Mouse (Mus musculus): ENCODE results near the gene Gm36210. TPM values are rescaled to one million over a fixed set of nuclear protein-coding genes. Genes with fewer than 3 reads are reported as not detected.
"Not testable (repeated sequence)": the region's sequence is repeated elsewhere in the genome, so short reads cannot be mapped to it uniquely, and the experiment has no call there.

The Gm36210 gene
- polyA plus RNA-seq, 1 experiment from 2014 or later: 0.22 TPM

GRCm38 (mm10) chr7:4865579-4866493, 40.5 kb downstream of the Gm36210 start:
- 4% methylated on average over 40 of the region's 40 CpGs for WGBS
- Histone ChIP-seq H3K36me3 (replicated peaks) (no peaks in the 10 kb centered on the region), H3K4me1 (peaks cover 17% of the 10 kb centered on the region), H3K9me3 (no peaks in the 10 kb centered on the region; the same call in 1 of the 2 replicates), H3K4me3 (peak overlapping the region; percentile 63), H3K27me3 (replicated peaks; ENCODE audit: low read depth, poor library complexity, severe bottlenecking) (no peaks in the 10 kb centered on the region), H3K27ac (replicated peaks) (peak overlapping the region; percentile 87)
- DNase-seq (ENCODE audit: low spot score): peak; percentile 96

- Histone ChIP-seq H3K9me3 (no peaks in the 10 kb centered on the region; the same call in 1 of the 2 replicates), H3K27ac (replicated peaks) (peak overlapping the region; percentile 87; the same call in 1 of the 2 replicates), H3K27me3 (replicated peaks; ENCODE audit: low read depth, poor library complexity, severe bottlenecking) (no peaks in the 10 kb centered on the region), H3K4me1 (peaks cover 17% of the 10 kb centered on the region), H3K4me3 (peak overlapping the region; percentile 63), H3K36me3 (replicated peaks) (no peaks in the 10 kb centered on the region)
- 58% methylated on average over 5 of the region's 5 CpGs for WGBS
- DNase-seq (ENCODE audit: low spot score): peak; percentile 40
These were observed 41.2 kb downstream of the Gm36210 start for GRCm38 (mm10) chr7:4865090-4865489.

GRCm38 (mm10) chr7:4864130-4864845, 42.0 kb downstream of the Gm36210 start:
- 76% methylated on average over 5 of the region's 5 CpGs for WGBS
- no peak overlapping the region for H3K27ac ChIP-seq (replicated peaks)
- DNase-seq (ENCODE audit: low spot score): no peak
- no peaks in the 10 kb centered on the region for H3K27me3 ChIP-seq (replicated peaks; ENCODE audit: low read depth, poor library complexity, severe bottlenecking)
- H3K36me3 ChIP-seq (replicated peaks): no peaks in the 10 kb centered on the region
- no peak overlapping the region for H3K4me3 ChIP-seq
- H3K4me1 ChIP-seq: peaks cover 17% of the 10 kb centered on the region
- no peaks in the 10 kb centered on the region; the same call in 1 of the 2 replicates for H3K9me3 ChIP-seq

GRCm38 (mm10) chr7:4863541-4864080, 42.7 kb downstream of the Gm36210 start:
- no peak for DNase-seq (ENCODE audit: low spot score)
- Histone ChIP-seq H3K36me3 (replicated peaks) (no peaks in the 10 kb centered on the region), H3K27ac (replicated peaks) (no peak overlapping the region), H3K4me1 (peaks cover 17% of the 10 kb centered on the region), H3K4me3 (no peak overlapping the region), H3K9me3 (no peaks in the 10 kb centered on the region; the same call in 1 of the 2 replicates), H3K27me3 (replicated peaks; ENCODE audit: low read depth, poor library complexity, severe bottlenecking) (no peaks in the 10 kb centered on the region)
- WGBS: 79% methylated on average over 7 of the region's 7 CpGs

GRCm38 (mm10) chr7:4863041-4863440, 43.3 kb downstream of the Gm36210 start:
- 54% methylated on average over 1 of the region's 1 CpGs for WGBS
- no peak for DNase-seq (ENCODE audit: low spot score)
- no peak overlapping the region for H3K27ac ChIP-seq (replicated peaks)
- peaks cover 17% of the 10 kb centered on the region for H3K4me1 ChIP-seq
- no peaks in the 10 kb centered on the region for H3K27me3 ChIP-seq (replicated peaks; ENCODE audit: low read depth, poor library complexity, severe bottlenecking)
- no peaks in the 10 kb centered on the region; the same call in 1 of the 2 replicates for H3K9me3 ChIP-seq
- H3K36me3 ChIP-seq (replicated peaks): no peaks in the 10 kb centered on the region
- no peak overlapping the region for H3K4me3 ChIP-seq

- H3K27me3 ChIP-seq (replicated peaks; ENCODE audit: low read depth, poor library complexity, severe bottlenecking); H3K4me3 ChIP-seq; H3K9me3 ChIP-seq; DNase-seq (ENCODE audit: low spot score); H3K36me3 ChIP-seq (replicated peaks); H3K27ac ChIP-seq (replicated peaks): not testable (repeated sequence)
- 81% methylated on average over 3 of the region's 3 CpGs for WGBS
- peaks cover 10% of the 10 kb centered on the region for H3K4me1 ChIP-seq
These were observed 45.4 kb downstream of the Gm36210 start for GRCm38 (mm10) chr7:4860926-4861325.

- no peak for DNase-seq (ENCODE audit: low spot score)
- H3K27ac ChIP-seq (replicated peaks): no peak overlapping the region
- 84% methylated on average over 12 of the region's 12 CpGs for WGBS
These were observed 46.8 kb downstream of the Gm36210 start for GRCm38 (mm10) chr7:4859418-4859978.

GRCm38 (mm10) chr7:4857321-4857720, 49.0 kb downstream of the Gm36210 start:
- Histone ChIP-seq H3K27me3 (replicated peaks; ENCODE audit: low read depth, poor library complexity, severe bottlenecking) (0 out of 2 replicates have a peak, but pooled peaks cover 3% of the 10 kb centered on the region), H3K4me3 (no peak overlapping the region), H3K4me1 (0 out of 2 replicates have a peak, but pooled peaks cover 4% of the 10 kb centered on the region), H3K27ac (replicated peaks) (no peak overlapping the region), H3K36me3 (replicated peaks) (no peaks in the 10 kb centered on the region), H3K9me3 (no peaks in the 10 kb centered on the region)
- DNase-seq (ENCODE audit: low spot score): no peak
- 57% methylated on average over 7 of the region's 7 CpGs for WGBS

More at GRCm38 (mm10) chr7:4859418-4859978, 46.8 kb downstream of the Gm36210 start:
- Histone ChIP-seq H3K4me1 (0 out of 2 replicates have a peak, but pooled peaks cover 4% of the 10 kb centered on the region), H3K9me3 (no peaks in the 10 kb centered on the region; the same call in 1 of the 2 replicates), H3K36me3 (replicated peaks) (no peaks in the 10 kb centered on the region), H3K4me3 (no peak overlapping the region), H3K27me3 (replicated peaks; ENCODE audit: low read depth, poor library complexity, severe bottlenecking) (0 out of 2 replicates have a peak, but pooled peaks cover 3% of the 10 kb centered on the region)

- DNase-seq (ENCODE audit: low spot score): no peak
- H3K27ac ChIP-seq (replicated peaks): no peak overlapping the region
- H3K4me3 ChIP-seq: no peak overlapping the region
- no peaks in the 10 kb centered on the region for H3K36me3 ChIP-seq (replicated peaks)
- H3K9me3 ChIP-seq: no peaks in the 10 kb centered on the region
- 0 out of 2 replicates have a peak, but pooled peaks cover 3% of the 10 kb centered on the region for H3K27me3 ChIP-seq (replicated peaks; ENCODE audit: low read depth, poor library complexity, severe bottlenecking)
- WGBS: 88% methylated on average over 9 of the region's 9 CpGs
- H3K4me1 ChIP-seq: 0 out of 2 replicates have a peak, but pooled peaks cover 4% of the 10 kb centered on the region
These were observed 49.8 kb downstream of the Gm36210 start for GRCm38 (mm10) chr7:4856508-4856907.

- 77% methylated on average over 3 of the region's 3 CpGs for WGBS
- no peak for DNase-seq (ENCODE audit: low spot score)
- Histone ChIP-seq H3K4me3 (no peak overlapping the region), H3K36me3 (replicated peaks) (no peaks in the 10 kb centered on the region), H3K4me1 (0 out of 2 replicates have a peak, but pooled peaks cover 4% of the 10 kb centered on the region), H3K27me3 (replicated peaks; ENCODE audit: low read depth, poor library complexity, severe bottlenecking) (peaks cover 12% of the 10 kb centered on the region; the same call in 1 of the 2 replicates), H3K9me3 (no peaks in the 10 kb centered on the region), H3K27ac (replicated peaks) (no peak overlapping the region)
These were observed 52.7 kb downstream of the Gm36210 start for GRCm38 (mm10) chr7:4853613-4854012.

- H3K9me3 ChIP-seq: no peaks in the 10 kb centered on the region
- peaks cover 22% of the 10 kb centered on the region for H3K27me3 ChIP-seq (replicated peaks; ENCODE audit: low read depth, poor library complexity, severe bottlenecking)
- DNase-seq (ENCODE audit: low spot score): no peak
- H3K27ac ChIP-seq (replicated peaks): no peak overlapping the region
- H3K4me3 ChIP-seq: no peak overlapping the region
- 71% methylated on average over 8 of the region's 8 CpGs for WGBS
- H3K36me3 ChIP-seq (replicated peaks): no peaks in the 10 kb centered on the region
- H3K4me1 ChIP-seq: no peaks in the 10 kb centered on the region
These were observed 55.0 kb downstream of the Gm36210 start for GRCm38 (mm10) chr7:4851315-4851688.

Measured in embryonic facial prominence, embryonic 10.5 days (tissue).